Mouse (Mus musculus): Measurements from ENCODE around the gene Arf6. TPM values are rescaled to one million over a fixed set of nuclear protein-coding genes. Genes with fewer than 3 reads are reported as not detected.

Gene Arf6
- 301 to 323 TPM (median 309 TPM) in 4 replicates for total RNA-seq (2023)

DNA sequence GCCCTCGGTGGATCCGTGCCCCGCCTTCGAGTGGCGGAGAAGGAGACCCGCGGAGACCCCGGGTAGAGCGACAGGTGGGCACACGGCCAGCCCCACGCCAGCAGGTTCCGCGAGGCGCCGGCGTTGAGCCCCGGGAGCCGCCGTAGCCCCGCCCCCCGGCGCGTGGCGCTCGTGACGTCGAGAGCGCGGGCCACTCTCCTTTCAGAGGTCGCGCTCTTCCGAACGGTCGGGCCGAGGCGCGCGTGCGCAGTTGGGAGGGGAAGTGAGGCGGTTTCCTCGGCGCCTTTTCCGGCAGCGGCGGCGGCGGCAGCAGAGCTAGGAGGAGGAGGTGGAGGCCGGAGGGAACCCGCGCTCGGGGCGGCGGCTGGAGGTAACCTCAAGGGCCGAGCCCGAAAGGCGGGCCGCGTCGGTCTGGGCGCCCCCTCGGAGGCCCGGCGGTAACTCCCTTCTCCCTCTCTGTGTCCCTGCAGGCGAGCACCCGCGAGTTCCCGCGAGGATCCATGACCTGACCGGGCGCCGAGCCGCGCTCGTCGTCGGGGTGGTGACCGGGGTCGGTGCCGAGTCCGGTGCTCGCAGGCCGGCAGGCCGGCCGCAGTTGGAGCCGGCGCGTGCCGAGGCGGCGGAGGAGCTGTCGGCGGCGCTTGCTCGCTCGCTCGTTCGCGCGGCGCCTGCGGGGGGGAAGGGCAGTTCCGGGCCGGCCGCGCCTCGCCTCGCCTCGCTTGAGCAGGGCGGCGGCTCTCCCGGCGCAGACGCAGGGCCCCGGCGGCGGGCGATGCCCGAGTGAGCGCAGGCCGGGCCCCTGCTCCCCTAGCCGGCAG is at the start of gene Arf6, which contains the start of gene Gm9887:
Gene Arf6, plus strand, starts transcription at position 297 of the 818 bp plus-strand sequence.
Gene Gm9887, minus strand, starts transcription at position 605 of the 818 bp plus-strand sequence.

GRCm38 (mm10) chr12:69356546-69357299 is 15.2 kb upstream of the Arf6 start, which contains the start of gene Nemf:
Gene Nemf (minus strand): TSS chr12:69357165.

Other genes starting within 250 kb of the Arf6 start
- gene Rps29, start 213.0 kb upstream of the Arf6 start, total RNA-seq (2023), result 4,903 to 5,232 TPM (median 4,974 TPM) in 4 replicates
- not detected in 4 replicates for gene Lrr1, start 203.3 kb upstream of the Arf6 start, total RNA-seq (2023)
- 346 to 407 TPM (median 379 TPM) in 4 replicates for gene Rpl36al, start 188.1 kb upstream of the Arf6 start, total RNA-seq (2023)
- 23.6 to 29.7 TPM (median 27.2 TPM) in 4 replicates for gene Mgat2, start 188.0 kb upstream of the Arf6 start, total RNA-seq (2023)
- gene Gm49383, start 175.0 kb upstream of the Arf6 start, total RNA-seq (2023), result 5.9 to 8.0 TPM (median 7.2 TPM) in 4 replicates
- gene Dnaaf2, start 173.7 kb upstream of the Arf6 start, total RNA-seq (2023), result 1.4 to 2.3 TPM (median 2.2 TPM) in 4 replicates
- 2.6 to 9.5 TPM (median 3.8 TPM) in 4 replicates for gene Gm49384, start 167.9 kb upstream of the Arf6 start, total RNA-seq (2023)
- gene Pole2, start 144.0 kb upstream of the Arf6 start, total RNA-seq (2023), result 3.0 to 5.5 TPM (median 3.4 TPM) in 4 replicates
- 4.0 to 6.4 TPM (median 5.3 TPM) in 4 replicates for gene Klhdc1, start 131.0 kb upstream of the Arf6 start, total RNA-seq (2023)
- gene Klhdc2, start 75.5 kb upstream of the Arf6 start, total RNA-seq (2023), result 18.8 to 22.0 TPM (median 19.7 TPM) in 4 replicates
- 102 to 118 TPM (median 115 TPM) in 4 replicates for gene Nemf, start 15.0 kb upstream of the Arf6 start, total RNA-seq (2023)
- 5.6 to 11.2 TPM (median 7.6 TPM) in 4 replicates for gene Gm9887, start 308 bp downstream of the Arf6 start, total RNA-seq (2023)
- 8.7 to 16.2 TPM (median 12.8 TPM) in 4 replicates for gene Vcpkmt, start 210.9 kb downstream of the Arf6 start, total RNA-seq (2023)

Data from B cell, adult 62 days (primary cell).